Mouse (Mus musculus): ENCODE measurements at regions not wholly inside any gene's neighbourhood (a gene's known extent, or its start where the extent isn't known, plus 50 kb on each side); places are given as distances from the start of the nearest gene placed in this dataset.

DNA sequence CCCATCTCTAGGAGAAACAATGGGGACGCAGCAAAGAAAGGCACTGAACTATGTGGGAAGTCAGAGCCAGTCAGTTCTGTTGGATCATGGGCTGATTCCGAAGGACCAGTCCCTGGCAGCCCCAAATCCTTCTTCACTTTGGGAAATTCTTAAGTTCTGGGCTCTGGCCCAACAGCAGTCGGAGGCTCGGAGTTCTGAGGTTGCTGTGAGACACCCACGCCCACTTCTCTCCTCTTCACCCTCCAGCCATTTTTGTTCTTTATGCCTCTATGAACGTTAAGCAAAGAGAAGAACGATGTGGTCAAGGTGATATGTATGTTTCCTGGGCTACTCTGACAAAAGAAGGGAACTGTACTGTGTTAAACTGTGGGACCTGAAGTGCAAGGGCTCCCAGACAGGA, 84.0 kb upstream of the C1qtnf3 start:
- TF ChIP-seq EP300 (IDR thresholded peaks at IDR 0.05; ENCODE audit: low read depth) (no peak), CTCF (IDR thresholded peaks at IDR 0.05; ENCODE audit: low read depth) (no peak)

Data from liver, postnatal 0 days (tissue).